Mouse (Mus musculus): ENCODE data around the gene Zfp605. TPM values are rescaled to one million over a fixed set of nuclear protein-coding genes. Genes with fewer than 3 reads are reported as not detected.
A peak's percentile ranks its signal among the peaks of the same experiment; 100 is the strongest.

Gene Zfp605
- total and polyA plus RNA-seq, 3 experiments, result 4.7 to 5.2 TPM; not detected in 1

DNA sequence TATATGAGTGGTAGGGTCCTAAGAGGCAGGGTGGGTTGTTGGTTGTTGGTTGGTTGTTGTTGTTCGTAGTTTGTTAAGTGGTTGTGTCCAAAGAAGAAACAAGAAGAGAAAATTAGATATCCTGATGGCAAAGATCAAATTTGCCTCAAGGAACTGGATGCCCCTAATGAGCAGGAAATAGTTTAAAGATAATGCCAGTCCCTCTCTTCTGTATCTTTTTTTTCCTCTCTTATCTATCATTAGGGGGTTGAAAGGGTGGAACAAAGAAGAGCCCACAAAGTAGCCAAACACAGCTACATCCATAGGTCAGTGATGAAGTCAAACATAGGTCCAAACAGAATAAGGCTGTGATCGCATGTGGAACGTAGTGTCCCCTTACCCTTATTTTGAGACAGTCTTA lies 29.4 kb downstream of the Zfp605 start (continued):
- no peak for TF ChIP-seq POLR2A (IDR thresholded peaks at IDR 0.05; ENCODE audit: control insufficient read depth in 1 of 2, insufficient read depth in 1 of 2, low read depth in 1 of 2, low read length in 2 of 2, poor library complexity in 1 of 2)
- no peak for TF ChIP-seq USF2 (IDR thresholded peaks at IDR 0.05; ENCODE audit: borderline replicate concordance in 1 of 2, insufficient read depth in 1 of 2, low read depth in 1 of 2, low read length in 2 of 2)

DNA sequence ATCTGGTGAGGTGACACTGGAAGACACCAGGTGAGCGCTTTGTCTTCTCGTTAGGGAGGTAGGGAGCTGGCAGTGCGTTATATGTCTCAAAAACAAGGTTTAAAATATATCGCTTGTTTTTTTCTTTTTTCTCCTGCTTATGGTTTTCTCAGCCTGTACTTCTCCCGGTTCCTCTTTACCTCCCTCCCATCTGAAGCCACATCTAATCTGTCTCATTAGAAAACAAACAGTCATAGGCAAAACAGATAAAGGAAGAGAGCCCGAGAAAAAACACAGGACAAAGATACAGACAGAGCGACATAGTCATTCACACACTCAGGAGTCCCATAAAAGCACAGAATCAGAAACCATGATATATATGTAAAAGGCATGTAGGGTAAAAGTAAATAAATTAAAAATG lies 30.5 kb downstream of the Zfp605 start:
- no peaks in the 10 kb centered on the region for H3K9me3 ChIP-seq (replicated peaks; ENCODE audit: insufficient read depth, low read length)
- peak overlapping the region; percentile 56 for H3K9ac ChIP-seq (ENCODE audit: control insufficient read depth, low read depth, low read length, poor library complexity, severe bottlenecking)
- peaks cover 38 to 47% of the 10 kb centered on the region in 2 experiments for H3K4me1 ChIP-seq (ENCODE audit: control insufficient read depth in 1 of 2, insufficient read depth in 2 of 2, low read length in 2 of 2)
- peak overlapping the region; percentile 85 for H3K27ac ChIP-seq (ENCODE audit: control insufficient read depth, low read depth, low read length)
- peak overlapping the region in 1 of 2 experiments; percentile 38; a peak in 2 of 4 replicates for H3K4me3 ChIP-seq (ENCODE audit: control insufficient read depth in 1 of 2, insufficient read depth in 1 of 2, low read depth in 2 of 2, low read length in 2 of 2)
- no peaks in the 10 kb centered on the region for H3K27me3 ChIP-seq (ENCODE audit: control insufficient read depth in 1 of 2, insufficient read depth in 2 of 2, low read length in 2 of 2)
- DNase-seq (ENCODE audit: low read depth, low spot score), result peak; percentile 20
- H3K36me3 ChIP-seq (ENCODE audit: control insufficient read depth in 1 of 2, insufficient read depth in 2 of 2, low read length in 2 of 2), result peaks cover 21 to 52% of the 10 kb centered on the region in 2 experiments
- peaks cover 21% of the 10 kb centered on the region for H3K79me2 ChIP-seq (ENCODE audit: control insufficient read depth, insufficient read depth, low read length, poor library complexity)
- no peak for TF ChIP-seq RCOR1 (IDR thresholded peaks at IDR 0.05; ENCODE audit: low read depth, low read length)
- no peak for TF ChIP-seq E2F4 (IDR thresholded peaks at IDR 0.05; ENCODE audit: borderline replicate concordance, low read depth, low read length)
- peak; percentile 71 for TF ChIP-seq ETS1 (IDR thresholded peaks at IDR 0.05; ENCODE audit: low read depth, low read length)
- peak; percentile 52; the same call in 1 of the 2 replicates for TF ChIP-seq MYB (IDR thresholded peaks at IDR 0.05; ENCODE audit: low read depth, low read length)
- no peak for TF ChIP-seq MAZ (IDR thresholded peaks at IDR 0.05; ENCODE audit: low read depth, low read length)
- no peak for TF ChIP-seq POLR2A (IDR thresholded peaks at IDR 0.05; ENCODE audit: control insufficient read depth in 1 of 2, insufficient read depth in 1 of 2, low read depth in 1 of 2, low read length in 2 of 2, poor library complexity in 1 of 2)
- peak; percentile 63; the same call in 1 of the 2 replicates for TF ChIP-seq SIN3A (IDR thresholded peaks at IDR 0.05; ENCODE audit: low read length)
- TF ChIP-seq CHD2 (IDR thresholded peaks at IDR 0.05; ENCODE audit: low read length), result no peak
- TF ChIP-seq HCFC1 (IDR thresholded peaks at IDR 0.05; ENCODE audit: low read depth, low read length), result no peak
- no peak for TF ChIP-seq ZKSCAN1 (IDR thresholded peaks at IDR 0.05; ENCODE audit: low read depth, low read length)
- peak; percentile 68 to 78 for TF ChIP-seq EP300 (IDR thresholded peaks at IDR 0.05; ENCODE audit: low read depth in 1 of 2, low read length in 2 of 2)
- no peak for TF ChIP-seq CTCF (IDR thresholded peaks at IDR 0.05 in 2 of 3, conservative IDR thresholded peaks at IDR 0.05 in 1 of 3; ENCODE audit: control insufficient read depth in 1 of 3, insufficient read depth in 1 of 3, low read depth in 2 of 3, low read length in 3 of 3, poor library complexity in 1 of 3, severe bottlenecking in 1 of 3)
- TF ChIP-seq CHD1 (IDR thresholded peaks at IDR 0.05; ENCODE audit: low read depth, low read length), result no peak
- TF ChIP-seq NRF1 (IDR thresholded peaks at IDR 0.05; ENCODE audit: insufficient read depth, low read depth, low read length, poor library complexity, severe bottlenecking), result no peak
- no peak for TF ChIP-seq USF2 (IDR thresholded peaks at IDR 0.05; ENCODE audit: borderline replicate concordance in 1 of 2, insufficient read depth in 1 of 2, low read depth in 1 of 2, low read length in 2 of 2)
- TF ChIP-seq ZC3H11A (IDR thresholded peaks at IDR 0.05; ENCODE audit: low read depth, low read length), result no peak
- TF ChIP-seq USF1 (IDR thresholded peaks at IDR 0.05; ENCODE audit: low read depth, low read length), result no peak
- TF ChIP-seq ELF1 (IDR thresholded peaks at IDR 0.05; ENCODE audit: low read depth, low read length), result 0 out of 2 replicates have a peak, but pooled peaks have one; percentile 20
- TF ChIP-seq NELFE (IDR thresholded peaks at IDR 0.05; ENCODE audit: low read depth, low read length), result no peak
- TF ChIP-seq RAD21 (IDR thresholded peaks at IDR 0.05; ENCODE audit: low read depth, low read length), result no peak
- no peak for TF ChIP-seq SMC3 (IDR thresholded peaks at IDR 0.05; ENCODE audit: low read depth, low read length)
- no peak for TF ChIP-seq JUND (IDR thresholded peaks at IDR 0.05; ENCODE audit: low read depth, low read length)
- TF ChIP-seq MEF2A (IDR thresholded peaks at IDR 0.05; ENCODE audit: extremely low read depth, insufficient replicate concordance, low read depth, low read length, poor library complexity, severe bottlenecking), result no peak
- TF ChIP-seq MYC (IDR thresholded peaks at IDR 0.05; ENCODE audit: low read depth, low read length), result no peak
- no peak for TF ChIP-seq UBTF (IDR thresholded peaks at IDR 0.05; ENCODE audit: borderline replicate concordance, insufficient read depth, low read depth, low read length)
- TF ChIP-seq BHLHE40 (IDR thresholded peaks at IDR 0.05; ENCODE audit: borderline replicate concordance, low read depth, low read length), result peak; percentile 43; the same call in 1 of the 2 replicates
- TF ChIP-seq KAT2A (conservative IDR thresholded peaks at IDR 0.05; ENCODE audit: low read depth, low read length), result no peak
- TF ChIP-seq GATA1 (IDR thresholded peaks at IDR 0.05; ENCODE audit: low read depth, low read length), result peak; percentile 90
- TF ChIP-seq MAFK (IDR thresholded peaks at IDR 0.05; ENCODE audit: borderline replicate concordance, low read depth, low read length), result no peak
- TF ChIP-seq ZMIZ1 (IDR thresholded peaks at IDR 0.05; ENCODE audit: low read depth, low read length), result no peak; the same call in 1 of the 2 replicates
- TF ChIP-seq TBP (IDR thresholded peaks at IDR 0.05; ENCODE audit: low read depth, low read length), result 0 out of 2 replicates have a peak, but pooled peaks have one; percentile 13
- TF ChIP-seq MXI1 (IDR thresholded peaks at IDR 0.05; ENCODE audit: low read depth, low read length), result no peak
- no peak for TF ChIP-seq POLR2AphosphoS2 (IDR thresholded peaks at IDR 0.05; ENCODE audit: low read length)
- no peak for TF ChIP-seq TAL1 (IDR thresholded peaks at IDR 0.05; ENCODE audit: low read length)

Measured in MEL (cell line).